Mouse (Mus musculus): ENCODE data around the gene Stat1.

Stat1 gene

DNA sequence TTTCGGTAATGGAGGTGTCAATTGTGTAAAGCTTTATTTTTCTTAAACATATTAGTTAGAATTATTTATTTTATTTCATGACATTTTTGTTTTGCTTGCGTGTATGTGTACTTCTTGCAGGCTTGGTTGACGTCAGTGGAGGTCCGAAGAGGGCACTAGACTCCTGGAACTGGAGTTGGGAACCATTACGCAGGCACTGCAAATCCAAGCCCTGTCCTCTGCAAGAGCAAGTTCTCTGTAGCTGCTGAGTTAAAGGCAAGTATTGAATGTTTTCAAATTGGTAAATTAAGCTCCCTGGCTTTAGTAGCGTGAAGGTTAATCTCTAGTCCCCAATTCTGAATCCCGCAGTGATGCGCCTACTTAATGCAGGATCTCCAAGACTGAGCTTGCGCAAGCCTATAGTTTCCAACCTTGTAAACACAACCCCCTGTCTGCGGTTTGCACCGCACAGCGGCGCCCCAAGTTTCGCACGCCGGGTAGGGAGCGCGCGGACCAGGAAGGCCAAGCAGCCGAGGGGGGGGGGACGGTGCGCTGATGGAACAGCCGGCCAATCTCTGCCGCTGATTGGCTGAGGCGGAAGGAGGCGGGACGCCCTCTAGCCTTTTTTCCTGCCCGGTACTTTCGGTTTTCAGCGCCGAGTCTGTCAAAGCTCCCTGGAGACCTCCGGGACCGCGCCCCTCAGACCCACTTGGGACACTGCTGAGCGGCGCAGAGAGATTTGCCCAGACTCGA is at the start of gene Stat1:
Gene Stat1, plus strand, starts transcription at position 581 of the 732 bp plus-strand sequence.
- in situ Hi-C loops (cut with MboI; ENCODE audit: unreplicated experiment in 2 of 2), result loop anchor here in 1 of 2 experiments (10.0 kb wide), 2 partner anchors 644 to 1176 kb away; partner anchors contain the start of genes Gm28778, Nabp1, Ormdl1 and Pms1

DNA sequence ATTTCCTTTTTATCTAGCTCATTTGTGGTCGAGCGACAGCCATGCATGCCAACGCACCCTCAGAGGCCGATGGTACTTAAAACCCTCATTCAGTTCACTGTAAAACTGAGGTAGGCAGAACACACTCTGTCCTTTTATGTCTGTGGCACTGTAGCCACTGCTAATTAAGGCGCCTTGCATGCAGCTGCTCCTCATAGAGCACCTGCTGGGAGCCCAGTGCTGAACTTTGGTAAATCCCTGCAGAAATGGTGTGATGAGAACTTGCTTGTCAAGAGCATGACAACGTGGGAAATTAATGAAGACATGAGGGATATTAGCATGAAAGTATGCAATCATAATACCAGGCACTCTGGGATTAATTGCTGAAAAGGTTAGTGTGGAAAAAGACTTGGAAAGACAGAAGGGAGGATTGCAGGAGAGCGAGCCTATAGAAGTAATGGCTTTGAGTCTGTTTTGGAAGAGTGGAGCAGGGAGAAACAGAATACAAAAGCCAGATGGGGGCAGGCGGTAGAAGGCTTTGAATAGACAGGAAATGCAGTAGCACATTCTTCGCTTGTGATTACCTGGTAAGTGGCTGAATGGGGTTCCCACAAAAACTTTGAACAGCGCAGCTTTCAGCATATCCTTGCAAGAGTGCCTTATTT is 39.4 kb upstream of the Stat1 start:
- in situ Hi-C loops (cut with MboI; ENCODE audit: unreplicated experiment in 2 of 2), result loop anchor here in 1 of 2 experiments (25.0 kb wide), 1 partner anchor 1118 kb away; no protein-coding TSS in a partner anchor

DNA sequence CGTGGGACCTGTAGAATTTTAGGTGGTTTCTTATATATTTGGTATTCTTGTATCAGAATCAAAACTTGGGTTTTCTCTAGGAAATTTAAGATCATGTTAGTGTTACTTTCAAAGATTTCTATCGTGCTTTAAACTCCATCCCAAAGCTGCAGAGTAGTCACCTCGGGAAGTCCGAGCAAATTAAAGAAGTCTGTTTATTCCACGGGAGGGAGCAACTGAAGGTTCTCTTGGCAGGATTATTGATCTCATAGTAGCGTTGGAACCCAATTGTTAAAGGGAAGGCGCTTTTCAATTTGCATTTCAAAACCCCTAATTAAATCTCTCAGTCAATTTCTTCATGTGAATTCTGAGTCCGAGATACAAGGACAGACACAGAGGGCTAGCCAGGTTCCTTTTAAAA is 38.9 kb upstream of the Stat1 start:
- in situ Hi-C loops (cut with MboI; ENCODE audit: unreplicated experiment in 2 of 2), result loop anchor here in 1 of 2 experiments (25.0 kb wide), 1 partner anchor 1118 kb away; no protein-coding TSS in a partner anchor

DNA sequence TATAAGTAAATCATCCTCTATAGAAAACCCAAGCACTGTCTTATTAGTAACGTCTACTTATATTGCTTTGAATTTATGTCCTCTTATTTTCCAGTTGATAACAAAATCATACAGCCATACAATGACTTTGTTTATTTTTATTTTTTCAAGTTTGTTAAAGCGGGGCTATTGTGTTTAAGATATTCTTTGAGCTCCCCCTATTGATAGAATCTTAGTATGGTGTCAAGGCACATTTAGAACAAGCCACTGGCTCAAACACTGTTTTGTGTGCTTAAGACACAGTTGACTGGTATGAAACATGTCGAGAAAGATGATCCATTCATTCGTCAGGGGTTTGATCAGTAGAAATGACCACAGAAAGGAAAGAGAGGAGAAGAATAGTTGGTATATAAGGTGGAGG is 33.0 kb upstream of the Stat1 start:
- in situ Hi-C loops (cut with MboI; ENCODE audit: unreplicated experiment in 2 of 2), result loop anchor here in 1 of 2 experiments (25.0 kb wide), 1 partner anchor 1124 kb away; no protein-coding TSS in a partner anchor

DNA sequence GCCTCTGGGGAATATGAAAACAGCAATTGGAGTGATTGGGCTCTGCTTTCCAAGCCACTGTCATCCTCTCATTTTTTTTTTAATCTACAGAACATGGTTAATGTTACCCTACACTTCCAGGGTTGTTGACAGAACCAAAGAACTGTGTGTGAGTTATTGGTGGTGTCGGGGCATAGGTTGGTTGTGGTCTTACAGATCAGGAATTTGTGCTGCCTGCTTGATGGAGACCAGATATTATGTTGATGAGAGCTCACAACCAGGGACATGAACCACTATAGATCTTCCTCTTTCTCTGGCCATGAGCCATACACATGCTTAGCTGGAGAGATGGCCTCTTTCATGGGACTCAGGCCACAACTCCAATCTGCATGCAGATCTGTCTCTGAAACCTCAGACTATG is 32.1 kb upstream of the Stat1 start:
- in situ Hi-C loops (cut with MboI; ENCODE audit: unreplicated experiment in 2 of 2), result loop anchor here in 1 of 2 experiments (25.0 kb wide), 1 partner anchor 1125 kb away; no protein-coding TSS in a partner anchor

DNA sequence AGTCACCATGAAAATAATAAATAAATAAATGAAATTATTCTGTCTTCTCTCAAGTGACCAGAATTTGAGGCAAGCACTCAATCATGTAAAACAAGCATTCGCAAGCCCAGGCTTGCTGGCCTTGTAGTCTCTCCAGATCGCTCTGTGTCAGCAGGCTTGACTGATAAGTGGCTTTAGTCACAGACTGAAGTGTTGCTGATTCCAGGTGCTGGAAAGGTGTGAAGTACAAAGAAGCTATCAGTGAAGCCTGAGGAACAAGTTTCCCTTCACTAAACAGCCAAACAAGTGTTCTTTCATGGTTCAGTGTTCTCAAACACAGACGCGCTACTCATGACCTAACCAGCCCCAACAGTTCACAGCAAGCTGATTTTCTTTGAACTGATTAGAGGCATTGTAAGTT is 30.6 kb upstream of the Stat1 start:
- in situ Hi-C loops (cut with MboI; ENCODE audit: unreplicated experiment in 2 of 2), result loop anchor here in 1 of 2 experiments (25.0 kb wide), 1 partner anchor 1126 kb away; no protein-coding TSS in a partner anchor

DNA sequence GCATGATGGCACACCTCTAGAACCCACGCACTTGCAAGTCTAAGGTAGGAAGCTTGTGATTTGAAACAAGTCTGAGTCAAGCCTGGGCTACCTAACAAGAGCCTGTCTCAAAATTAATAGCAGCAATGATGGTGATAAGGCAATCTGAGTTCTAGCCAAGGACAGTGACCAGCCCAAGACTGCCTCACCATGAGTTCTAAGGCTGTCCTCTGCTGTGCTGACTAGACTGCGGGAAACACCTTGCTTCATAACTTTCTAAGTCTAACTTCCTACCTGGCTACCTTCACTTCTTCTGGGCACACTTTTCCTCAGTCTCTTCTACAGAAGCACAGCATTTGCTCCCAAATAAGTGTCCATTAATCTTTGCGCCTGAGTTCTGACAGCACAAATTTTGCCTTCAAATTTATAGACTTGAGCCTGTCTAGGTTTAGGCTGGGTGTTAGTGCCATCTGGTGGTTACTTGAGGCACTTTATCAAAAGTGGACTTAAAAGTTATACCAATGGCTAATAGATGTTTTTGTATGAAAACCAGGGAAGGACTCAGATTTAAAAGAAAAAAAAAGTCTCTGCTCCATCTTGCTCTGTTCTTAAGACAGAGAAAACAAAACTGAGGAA is 20.5 kb upstream of the Stat1 start:
- in situ Hi-C loops (cut with MboI; ENCODE audit: unreplicated experiment in 2 of 2), result loop anchor here (5.0 to 25.0 kb wide), 7 partner anchors 91 to 1136 kb away; no protein-coding TSS in a partner anchor

DNA sequence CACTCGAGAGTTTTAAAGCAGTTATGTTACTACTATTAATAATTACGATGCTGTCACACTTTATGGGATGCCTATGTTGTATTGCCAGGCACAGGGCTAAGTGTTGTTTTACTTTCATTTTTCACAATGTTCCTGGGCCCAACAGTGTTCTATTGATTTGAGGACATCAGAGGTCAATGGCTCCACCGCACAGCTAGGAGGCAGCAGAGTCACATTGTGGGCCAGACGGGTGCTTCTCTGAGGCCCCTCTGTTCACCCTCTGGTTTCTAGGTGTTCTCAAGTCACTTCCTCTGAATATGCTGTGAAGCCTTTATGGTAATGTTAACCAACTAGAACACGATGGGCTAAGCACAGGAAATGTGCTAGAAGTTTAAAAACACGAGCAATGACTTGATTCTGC is 18.7 kb upstream of the Stat1 start:
- in situ Hi-C loops (cut with MboI; ENCODE audit: unreplicated experiment in 2 of 2), result no loop called here

DNA sequence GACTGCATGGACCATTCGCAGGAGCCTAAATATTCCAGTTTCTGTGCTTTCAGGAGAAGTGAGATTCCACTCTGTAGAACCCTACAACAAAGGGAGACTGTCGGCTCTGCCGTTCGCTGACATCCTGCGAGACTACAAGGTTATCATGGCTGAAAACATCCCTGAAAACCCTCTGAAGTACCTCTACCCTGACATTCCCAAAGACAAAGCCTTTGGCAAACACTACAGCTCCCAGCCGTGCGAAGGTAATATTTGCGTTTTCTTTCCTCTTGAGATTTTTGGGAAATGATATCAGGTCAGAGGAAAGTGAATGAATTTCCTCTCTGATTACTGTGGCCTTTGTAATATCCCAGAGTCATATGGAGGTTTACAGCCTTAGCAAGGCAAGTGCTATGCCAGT is 16.4 kb upstream of the Stat1 start:
- in situ Hi-C loops (cut with MboI; ENCODE audit: unreplicated experiment in 2 of 2), result no loop called here

DNA sequence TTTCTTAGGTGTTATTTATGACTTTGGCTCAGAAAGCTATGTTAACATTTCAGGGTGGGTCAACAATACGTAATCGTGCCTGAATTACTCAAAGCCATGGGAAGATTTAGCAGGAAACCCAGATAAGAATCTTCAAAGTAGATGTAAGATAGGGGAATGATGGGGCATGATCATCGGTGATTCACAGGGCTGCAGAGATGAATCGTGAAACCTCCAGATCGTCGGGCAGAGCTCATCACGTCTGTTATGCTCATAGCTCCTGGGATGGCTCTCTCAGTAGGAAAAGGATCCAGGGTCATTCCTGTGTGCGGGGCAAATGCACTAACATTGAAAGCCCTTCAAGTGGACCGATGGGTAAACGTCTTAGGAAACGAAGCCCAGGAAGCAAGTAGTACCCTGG is 12.0 kb upstream of the Stat1 start:
- in situ Hi-C loops (cut with MboI; ENCODE audit: unreplicated experiment in 2 of 2), result no loop called here

DNA sequence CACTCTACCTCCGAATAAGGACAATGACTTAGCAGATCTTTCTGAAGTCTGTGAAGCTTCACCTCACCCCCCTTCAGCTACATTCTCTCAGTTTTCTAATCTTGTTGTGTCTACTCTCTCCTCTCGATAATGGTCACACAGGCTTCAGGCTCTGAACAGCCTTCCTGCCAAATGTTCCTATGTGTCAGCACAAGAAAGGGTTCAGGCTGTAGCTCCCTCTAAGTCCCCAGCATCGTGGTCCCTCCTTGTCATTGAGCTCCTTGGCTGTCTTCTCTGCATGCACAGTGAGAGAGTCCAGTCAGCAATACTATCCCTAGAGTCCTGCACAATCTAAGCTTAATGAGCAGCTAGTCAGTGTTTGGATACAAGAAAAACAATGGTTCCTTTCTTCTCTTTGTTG is 8.0 kb upstream of the Stat1 start:
- in situ Hi-C loops (cut with MboI; ENCODE audit: unreplicated experiment in 2 of 2), result loop anchor here in 1 of 2 experiments (10.0 kb wide), 2 partner anchors 636 to 1184 kb away; partner anchors contain the start of genes Gm28778, Nabp1, Ormdl1 and Pms1

DNA sequence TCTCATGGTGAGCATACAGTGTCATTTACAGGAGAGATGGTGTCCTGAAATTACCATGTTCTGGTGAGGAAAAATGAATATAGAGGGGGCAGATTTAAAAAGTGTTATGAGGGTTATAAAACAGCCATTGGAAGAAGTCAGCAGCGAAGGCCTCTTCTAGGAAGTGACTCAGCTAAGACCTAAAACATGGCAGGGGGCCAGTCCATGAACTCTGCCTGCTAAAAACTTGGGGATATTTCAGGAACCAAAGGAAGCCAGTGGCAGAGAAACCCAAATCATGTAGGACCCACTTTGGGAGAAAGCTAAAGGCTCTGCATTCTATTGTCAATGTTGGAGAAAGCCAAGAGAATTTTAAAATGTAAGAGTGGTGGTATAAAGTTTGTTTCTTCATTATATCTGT is 6.9 kb upstream of the Stat1 start:
- in situ Hi-C loops (cut with MboI; ENCODE audit: unreplicated experiment in 2 of 2), result loop anchor here in 1 of 2 experiments (10.0 kb wide), 2 partner anchors 638 to 1182 kb away; partner anchors contain the start of genes Gm28778, Nabp1, Ormdl1 and Pms1

DNA sequence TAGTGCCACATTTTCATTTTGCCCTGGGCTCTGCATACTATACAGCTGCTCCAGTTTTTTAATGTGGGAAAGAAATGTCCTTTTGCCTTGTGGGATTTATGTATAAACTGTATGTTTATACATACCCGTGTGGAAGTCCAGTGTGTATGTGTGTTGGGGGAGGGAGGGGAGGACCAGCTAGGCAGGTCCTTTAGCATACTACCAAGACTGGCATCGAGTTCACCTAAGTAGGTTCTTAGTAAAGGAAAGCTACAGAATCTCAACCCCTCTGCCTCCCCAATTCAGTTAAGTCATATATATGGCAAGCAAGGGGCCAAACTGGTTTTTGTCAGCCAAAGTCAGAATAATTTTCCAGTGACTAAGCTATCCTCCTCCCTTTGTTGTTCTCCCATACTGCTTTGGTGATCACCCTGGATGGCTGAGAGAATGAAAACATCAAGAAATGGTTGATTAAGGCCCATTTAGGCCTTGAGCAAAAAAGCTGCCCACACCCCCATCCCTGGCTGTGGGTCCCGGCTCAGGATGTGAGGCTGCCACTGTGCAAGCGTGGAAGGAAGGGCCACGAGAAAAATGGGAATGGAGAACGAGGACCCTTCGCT is 6.1 kb upstream of the Stat1 start:
- in situ Hi-C loops (cut with MboI; ENCODE audit: unreplicated experiment in 2 of 2), result loop anchor here in 1 of 2 experiments (10.0 kb wide), 2 partner anchors 638 to 1182 kb away; partner anchors contain the start of genes Gm28778, Nabp1, Ormdl1 and Pms1

DNA sequence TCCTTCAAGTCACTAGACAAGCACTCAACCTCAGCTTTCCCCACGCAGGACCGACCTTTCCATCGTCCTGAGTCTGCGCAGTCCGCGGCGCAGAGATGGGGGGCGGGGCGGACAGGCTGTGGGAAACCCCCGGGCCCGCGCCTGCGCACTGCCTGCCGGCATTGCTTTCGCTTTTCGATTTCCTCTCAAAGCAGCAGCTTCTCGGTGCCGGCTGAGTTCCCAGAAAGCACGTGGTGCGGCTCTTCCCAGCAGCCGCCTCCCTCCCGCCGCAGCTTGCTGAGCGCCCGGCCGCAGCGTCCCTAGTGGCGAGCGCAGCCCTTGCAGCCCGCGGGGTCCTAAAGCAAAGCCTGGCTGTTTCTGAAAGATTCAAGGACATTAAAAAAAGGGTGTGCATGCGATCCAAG is 5.6 kb upstream of the Stat1 start:
- in situ Hi-C loops (cut with MboI; ENCODE audit: unreplicated experiment in 2 of 2), result loop anchor here in 1 of 2 experiments (10.0 kb wide), 2 partner anchors 639 to 1181 kb away; partner anchors contain the start of genes Gm28778, Nabp1, Ormdl1 and Pms1

DNA sequence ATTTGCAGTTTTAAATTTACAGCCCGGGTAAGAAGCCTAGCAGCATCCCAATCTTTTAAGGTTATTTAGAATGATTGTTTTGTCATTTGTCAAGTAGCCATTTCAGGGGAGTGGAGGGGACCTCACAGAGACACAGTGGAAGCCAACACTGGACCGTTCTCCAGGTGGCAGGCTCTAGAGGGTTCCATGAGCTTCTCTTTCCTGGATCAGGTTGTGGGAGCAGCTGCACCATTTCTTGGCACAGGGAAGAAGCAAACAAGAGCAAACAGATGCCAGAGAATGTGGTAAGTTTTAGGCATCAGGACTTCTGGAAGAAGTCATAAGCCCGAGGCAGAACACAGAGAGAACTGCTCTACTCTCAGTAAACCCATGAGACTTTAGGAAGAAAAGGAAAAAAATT is 2.8 kb upstream of the Stat1 start:
- in situ Hi-C loops (cut with MboI; ENCODE audit: unreplicated experiment in 2 of 2), result loop anchor here in 1 of 2 experiments (10.0 kb wide), 2 partner anchors 642 to 1178 kb away; partner anchors contain the start of genes Gm28778, Nabp1, Ormdl1 and Pms1

DNA sequence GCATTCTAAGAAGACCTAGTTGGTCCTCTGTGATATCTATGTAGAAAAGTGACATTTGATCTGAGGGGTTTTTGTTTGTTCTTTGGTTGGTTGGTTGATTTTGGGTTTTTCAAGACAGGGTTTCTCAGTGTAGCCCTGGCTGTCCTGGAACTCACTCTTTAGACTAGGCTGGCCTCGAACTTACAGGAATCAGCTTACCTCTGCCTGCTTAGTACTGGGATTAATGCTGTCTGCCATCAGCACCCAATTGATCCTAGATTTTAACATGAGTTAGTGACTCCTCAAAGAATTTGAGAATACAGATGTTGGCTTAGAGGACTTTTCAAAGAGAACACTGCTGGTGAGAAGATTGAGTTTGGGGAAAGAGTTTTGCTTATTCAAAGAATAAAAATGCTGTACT is 1.5 kb upstream of the Stat1 start:
- in situ Hi-C loops (cut with MboI; ENCODE audit: unreplicated experiment in 2 of 2), result loop anchor here in 1 of 2 experiments (10.0 kb wide), 2 partner anchors 643 to 1177 kb away; partner anchors contain the start of genes Gm28778, Nabp1, Ormdl1 and Pms1

DNA sequence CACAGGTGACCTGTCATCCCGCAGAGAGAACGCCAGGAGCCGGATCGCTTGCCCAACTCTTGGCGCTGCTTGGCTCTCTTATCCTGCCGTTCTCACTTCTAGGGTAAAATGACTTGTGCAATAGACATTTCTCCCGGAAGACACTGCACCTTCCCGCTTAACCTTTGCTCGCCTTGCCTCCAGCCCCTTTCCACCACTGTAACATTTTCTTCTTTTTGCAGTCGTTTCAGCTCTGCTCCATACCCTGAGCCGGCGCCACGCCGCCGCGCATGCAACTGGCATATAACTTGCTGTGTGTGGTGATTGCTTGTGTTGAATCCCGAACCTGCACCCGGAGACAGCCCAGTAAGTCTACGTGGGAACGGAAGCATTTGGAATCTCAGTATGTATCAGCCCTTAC is 451 bp downstream of the Stat1 start:
- in situ Hi-C loops (cut with MboI; ENCODE audit: unreplicated experiment in 2 of 2), result loop anchor here in 1 of 2 experiments (10.0 kb wide), 2 partner anchors 645 to 1175 kb away; partner anchors contain the start of genes Gm28778, Nabp1, Ormdl1 and Pms1

DNA sequence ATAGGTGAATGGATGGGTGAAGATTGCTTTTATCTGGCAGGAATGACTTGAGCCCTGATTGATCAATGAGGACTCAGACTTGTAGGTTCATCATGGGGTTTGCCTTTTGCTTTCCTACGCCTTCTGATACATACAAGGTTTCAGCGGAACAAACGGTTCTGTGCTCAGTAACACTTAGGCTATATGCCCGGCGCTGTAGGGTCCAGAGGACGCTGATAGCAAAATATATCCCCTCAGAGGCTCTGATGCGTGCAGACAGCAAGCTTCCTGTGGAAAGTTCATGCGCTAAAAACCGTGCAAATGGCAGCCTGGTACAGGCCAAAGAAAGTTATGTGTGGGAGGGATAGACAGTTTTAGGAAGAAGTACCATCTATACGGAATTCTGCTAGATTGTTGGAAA is 951 bp downstream of the Stat1 start:
- in situ Hi-C loops (cut with MboI; ENCODE audit: unreplicated experiment in 2 of 2), result no loop called here

DNA sequence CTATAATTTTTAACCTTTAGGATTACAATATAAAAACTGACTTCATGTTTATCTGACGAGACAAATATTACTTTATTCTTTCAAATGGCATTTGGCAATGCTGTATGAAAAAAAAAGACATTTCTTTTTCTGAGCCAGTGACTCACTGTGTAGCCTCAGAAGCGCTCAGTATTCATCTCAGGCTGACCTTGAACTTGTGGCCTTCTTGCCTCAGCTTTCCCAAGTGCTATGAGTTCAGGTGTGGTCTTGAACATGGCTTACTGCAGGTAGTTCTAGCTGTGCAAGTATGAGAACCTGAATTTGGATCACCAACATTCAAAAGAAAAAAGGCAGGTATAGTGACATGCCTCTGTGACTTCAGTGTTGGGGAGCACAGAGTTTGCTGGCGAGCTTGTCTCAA is 1.8 kb downstream of the Stat1 start:
- in situ Hi-C loops (cut with MboI; ENCODE audit: unreplicated experiment in 2 of 2), result no loop called here

DNA sequence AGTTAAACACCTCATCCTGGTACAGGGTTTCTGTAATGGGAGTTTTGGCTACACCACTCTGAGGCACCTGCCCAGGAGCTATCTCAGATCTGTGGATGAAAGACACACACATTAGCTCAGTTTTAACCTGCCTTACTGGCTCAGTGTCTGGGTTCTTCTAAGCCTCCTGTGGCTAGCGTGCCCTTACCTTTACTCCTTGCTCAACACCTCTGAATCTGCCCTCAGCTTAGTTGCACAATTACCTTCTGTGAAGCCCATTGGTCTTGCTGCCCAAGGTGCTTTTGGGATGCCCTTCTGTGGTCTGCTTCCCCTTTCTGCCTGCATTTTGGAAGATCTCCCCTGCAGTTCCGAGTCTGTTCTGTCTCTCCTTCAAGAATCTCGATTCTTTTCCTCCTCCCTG is 5.6 kb downstream of the Stat1 start:
- in situ Hi-C loops (cut with MboI; ENCODE audit: unreplicated experiment in 2 of 2), result loop anchor here in 1 of 2 experiments (25.0 kb wide), 1 partner anchor 512 kb away; the partner anchor contains the start of gene Nemp2
